Mouse (Mus musculus) R1 (cell line): ENCODE data around the gene Pcp4l1.
A peak's percentile ranks its signal among the peaks of the same experiment; 100 is the strongest.

Experiments used
- DNase-seq: peaks from one replicate; pipeline ENCODE4 v3.0.0-alpha.2; 2018; ENCODE audit warnings: low read depth, low spot score

Pcp4l1 gene

GRCm38 (mm10) chr1:171137486-171138155 lies 58.4 kb downstream of the Pcp4l1 start:
- peak; percentile 72 for DNase-seq

- no peak for DNase-seq
Measured at GRCm38 (mm10) chr1:171135600-171135999, 60.5 kb downstream of the Pcp4l1 start.

GRCm38 (mm10) chr1:171130971-171131370 lies 65.1 kb downstream of the Pcp4l1 start:
- DNase-seq: no peak

- DNase-seq: no peak
Measured at GRCm38 (mm10) chr1:171129251-171129650, 66.8 kb downstream of the Pcp4l1 start.

- DNase-seq: no peak
Measured at GRCm38 (mm10) chr1:171124398-171124797, 71.7 kb downstream of the Pcp4l1 start.
